Mouse (Mus musculus) kidney, adult 18-20 months (tissue): ENCODE results near the gene Blmh.
A peak's percentile ranks its signal among the peaks of the same experiment; 100 is the strongest.

Experiments
- DNase-seq: peaks from one replicate; pipeline ENCODE4 v3.0.0; 2021

Blmh gene

DNA sequence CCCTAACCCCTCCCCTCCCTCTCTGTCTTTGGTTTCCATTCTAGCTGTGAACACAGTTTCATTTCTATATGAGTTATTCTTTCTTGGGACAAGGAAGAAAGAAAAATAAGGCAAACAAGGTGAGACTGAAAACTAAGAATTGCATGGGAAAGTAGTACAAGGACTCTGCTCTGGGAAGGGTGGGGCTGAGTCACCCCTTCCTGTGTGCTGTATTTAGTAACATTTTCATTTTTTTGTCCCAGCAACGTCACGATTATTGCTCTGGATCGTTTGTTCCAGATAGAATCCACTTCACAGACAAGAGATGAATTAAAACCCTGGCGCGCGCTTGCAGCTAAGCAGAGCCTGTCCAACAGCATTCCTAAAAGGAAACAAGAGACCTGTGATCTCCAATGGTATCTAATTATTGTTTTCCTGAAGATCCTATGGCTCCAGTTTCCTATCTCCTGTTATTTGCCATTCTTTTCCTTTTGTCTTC, at the start of gene Blmh:
Gene Blmh, plus strand, starts transcription at position 51 of the 478 bp plus-strand sequence.
- no peak for DNase-seq

DNA sequence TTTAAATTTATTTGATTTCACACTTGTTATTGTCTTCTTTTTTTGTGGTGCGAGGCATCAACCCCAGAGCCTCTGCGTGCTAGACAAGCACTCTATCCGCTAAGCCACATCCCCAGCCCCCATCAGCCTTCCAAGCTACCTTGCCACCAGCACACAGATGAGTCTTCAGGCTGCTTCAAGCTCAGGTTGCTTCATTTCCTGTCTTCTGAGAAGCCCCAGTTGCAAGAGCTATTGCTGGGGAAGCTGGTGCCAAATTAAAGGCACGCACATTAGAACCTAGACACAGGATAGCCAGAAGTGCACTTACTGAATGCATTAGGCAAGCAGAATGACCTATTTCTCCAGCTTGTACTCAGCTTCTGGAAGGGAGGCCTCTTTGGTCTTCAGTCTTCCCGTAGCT, 44.8 kb upstream of the Blmh start:
- DNase-seq: no peak

DNA sequence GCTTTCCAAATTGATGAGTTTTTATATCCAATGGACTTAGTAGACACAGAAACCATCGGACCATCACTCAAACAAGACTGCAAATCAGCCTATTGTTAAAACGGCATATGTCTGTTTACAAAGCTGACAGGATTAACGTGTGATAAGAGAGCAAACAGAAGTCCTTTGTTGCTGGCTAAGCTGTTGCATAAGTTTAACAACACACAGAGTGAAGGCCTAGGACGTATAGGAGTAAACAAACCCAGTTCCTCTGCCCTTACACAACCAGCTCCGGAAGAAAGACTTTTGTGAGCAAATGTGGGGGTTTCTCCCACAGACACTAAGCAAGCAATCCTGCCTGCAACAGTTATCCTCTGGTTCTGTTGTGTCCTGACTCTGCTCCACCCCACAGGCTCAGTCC, 40.2 kb upstream of the Blmh start:
- DNase-seq: no peak

- peak; percentile 64 for DNase-seq
These were observed 35.1 kb upstream of the Blmh start for GRCm38 (mm10) chr11:76889339-76890164.

DNA sequence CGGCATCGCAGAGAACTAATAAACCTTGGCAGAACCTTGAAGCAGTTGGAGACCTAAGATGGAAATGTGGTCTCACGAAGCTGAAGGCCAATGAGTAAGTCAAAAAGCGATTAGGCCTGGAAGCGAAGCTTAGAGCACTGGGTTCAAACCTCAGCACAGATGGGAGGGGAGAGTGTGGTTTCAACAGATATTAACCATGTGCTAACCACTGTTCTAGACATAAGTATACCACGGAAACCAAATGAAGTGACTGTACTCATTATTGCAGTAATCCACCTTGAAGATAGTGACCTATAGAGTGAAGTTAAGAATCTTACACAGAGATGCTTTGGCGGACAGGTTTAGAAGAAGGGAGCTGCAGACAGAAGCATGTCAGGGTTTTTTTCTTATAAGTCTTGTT, 33.4 kb upstream of the Blmh start:
- DNase-seq: no peak

GRCm38 (mm10) chr11:76891738-76892349, 32.8 kb upstream of the Blmh start:
- DNase-seq: no peak

DNA sequence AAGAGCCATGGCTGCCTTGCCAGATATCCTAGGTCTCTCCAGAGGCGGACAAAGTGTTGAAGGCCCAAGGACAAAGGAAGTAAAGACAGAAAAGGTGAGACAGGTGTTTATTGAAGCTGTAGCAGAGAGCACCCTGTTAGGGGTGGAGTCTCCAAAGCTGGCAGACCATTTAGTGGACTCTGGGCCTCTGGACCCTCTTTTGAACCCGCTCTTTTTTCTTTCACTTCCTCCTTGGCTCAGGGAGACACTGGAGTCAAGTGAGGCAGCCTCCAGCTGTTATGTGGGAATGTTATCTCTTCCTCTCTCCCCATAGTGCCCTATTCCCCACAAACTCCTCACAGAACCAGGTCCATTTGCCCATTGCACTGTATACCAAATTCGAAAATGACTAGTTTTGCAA, 31.6 kb upstream of the Blmh start:
- no peak for DNase-seq

DNA sequence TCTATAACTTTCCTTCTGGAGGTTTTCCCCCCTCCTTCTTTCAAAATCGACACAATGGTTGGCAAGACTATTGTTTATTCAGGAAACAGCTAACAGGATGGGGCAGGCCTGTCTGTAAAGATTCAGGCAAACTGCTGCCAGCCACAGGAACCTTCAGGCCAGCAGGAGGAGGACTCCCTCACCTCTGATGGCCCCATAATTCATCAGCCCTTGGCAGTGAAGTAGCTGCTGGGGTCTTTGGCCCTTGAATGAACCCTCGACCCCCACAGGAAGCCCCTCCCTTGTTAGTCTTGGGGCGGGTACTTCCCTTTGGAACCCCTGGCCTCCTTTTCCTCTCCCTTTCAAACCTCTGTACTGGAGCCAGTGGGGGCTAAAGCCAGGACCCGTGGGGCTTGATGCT, 31.0 kb upstream of the Blmh start:
- DNase-seq: peak; percentile 58

DNA sequence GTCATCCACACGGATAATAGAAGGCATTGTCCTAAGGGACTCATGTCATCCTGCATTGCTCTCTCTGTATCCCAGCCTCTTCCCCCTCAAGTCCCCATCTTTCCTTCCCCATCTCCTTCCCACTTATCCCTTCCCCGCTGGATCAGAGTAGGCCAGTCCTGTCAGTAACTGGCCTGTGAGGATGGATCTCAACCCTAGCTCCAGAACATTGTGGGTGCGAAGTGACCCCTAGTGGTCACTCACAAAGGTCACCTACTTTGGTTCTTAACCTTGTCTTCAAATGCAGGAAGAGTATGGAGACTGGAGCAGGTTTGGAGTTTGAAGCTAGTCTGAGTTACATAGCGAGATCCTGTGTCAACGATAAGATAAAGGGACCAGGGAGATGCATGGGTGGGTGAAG, 30.4 kb upstream of the Blmh start:
- DNase-seq: peak; percentile 69

DNA sequence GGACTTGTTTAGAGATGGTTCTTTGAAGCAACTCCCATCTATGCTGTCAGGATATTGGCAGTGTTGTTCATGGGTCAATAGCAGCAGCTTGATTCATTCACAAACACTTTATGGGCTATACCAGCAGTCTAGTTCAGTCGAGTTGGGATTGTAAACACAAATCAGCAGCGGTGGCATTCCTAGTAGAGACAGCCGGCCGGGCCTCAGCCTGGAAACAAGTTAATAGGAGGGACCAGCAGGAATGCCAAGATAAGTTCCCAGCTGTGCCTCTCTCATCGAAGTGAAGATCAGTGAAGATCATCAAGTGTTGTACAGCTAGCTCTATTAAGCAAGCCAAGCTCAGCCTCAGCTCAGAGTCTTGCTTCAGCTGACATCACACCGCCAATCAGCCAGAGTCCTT, 28.2 kb upstream of the Blmh start:
- no peak for DNase-seq

GRCm38 (mm10) chr11:76897126-76897525, 27.5 kb upstream of the Blmh start:
- DNase-seq: no peak

DNA sequence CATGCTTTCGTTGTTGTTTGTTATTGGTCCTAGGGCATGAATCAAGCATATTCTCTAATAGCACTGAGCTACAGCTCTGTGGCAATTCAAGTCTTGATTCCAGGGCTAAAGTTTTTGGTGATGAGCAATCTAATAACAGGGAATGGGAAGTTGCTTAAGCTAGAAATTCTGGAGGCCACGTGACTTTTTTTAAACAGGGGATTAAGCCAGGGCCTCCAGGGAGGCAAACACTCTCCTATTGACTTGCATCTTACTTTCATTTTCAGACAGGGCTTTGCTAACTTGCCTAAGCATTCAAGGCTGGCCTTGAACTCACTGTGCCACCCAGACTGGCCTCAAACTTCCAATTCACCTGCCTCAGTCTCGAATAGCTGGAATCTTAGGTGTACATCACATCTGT, 26.7 kb upstream of the Blmh start:
- DNase-seq: no peak

- no peak for DNase-seq
These were observed 25.9 kb upstream of the Blmh start for GRCm38 (mm10) chr11:76898751-76899150.

DNA sequence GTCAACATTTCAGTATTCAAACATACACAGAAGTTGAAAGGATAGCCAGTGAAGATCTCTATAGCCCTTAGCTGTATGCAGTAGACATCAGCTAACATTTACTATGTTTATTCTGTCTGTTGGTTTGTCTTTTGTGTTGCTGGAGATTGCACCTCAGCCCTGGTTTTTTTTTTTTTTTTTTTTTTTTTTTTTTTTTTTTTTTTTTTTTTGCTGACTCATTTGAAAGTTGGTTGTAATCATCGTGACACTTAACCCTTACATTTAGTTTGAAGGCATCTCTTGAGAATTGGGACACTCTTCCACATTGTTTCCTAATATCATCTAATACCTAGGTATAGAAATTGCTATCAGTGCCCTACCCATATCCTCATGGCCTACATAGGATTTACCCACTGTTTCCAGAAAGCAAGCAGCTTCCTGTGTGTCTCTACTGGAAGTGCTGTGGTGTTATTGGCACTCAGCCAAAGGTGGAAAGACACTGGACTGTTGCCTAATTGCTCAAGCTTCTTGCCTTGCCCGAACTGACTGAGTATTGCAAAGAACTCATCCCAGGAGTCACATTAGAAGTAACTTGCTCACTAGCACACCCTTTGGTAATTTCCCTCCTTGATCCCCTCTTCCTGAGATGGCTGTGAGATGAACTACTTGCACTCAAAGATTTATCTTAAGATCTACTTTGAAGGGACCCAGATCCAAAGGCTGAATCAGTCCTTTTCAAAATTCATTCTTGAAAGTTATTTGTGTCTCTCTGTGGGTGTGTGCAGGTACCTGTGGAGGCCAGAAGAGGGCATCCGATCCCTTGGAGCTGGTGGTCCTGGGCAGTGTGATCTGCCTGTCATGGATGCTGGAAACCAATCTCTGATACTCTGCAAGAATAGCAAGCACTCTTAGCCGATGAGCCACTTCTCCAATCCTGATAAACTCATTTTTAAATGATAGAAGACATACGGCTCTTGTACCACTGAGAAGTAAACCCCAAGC, 24.6 kb upstream of the Blmh start:
- peak; percentile 55 for DNase-seq

GRCm38 (mm10) chr11:76901579-76902361, 22.8 kb upstream of the Blmh start, which contains the start of gene Tmigd1:
Gene Tmigd1, plus strand, starts transcription at chr11:76902159.
- no peak for DNase-seq

DNA sequence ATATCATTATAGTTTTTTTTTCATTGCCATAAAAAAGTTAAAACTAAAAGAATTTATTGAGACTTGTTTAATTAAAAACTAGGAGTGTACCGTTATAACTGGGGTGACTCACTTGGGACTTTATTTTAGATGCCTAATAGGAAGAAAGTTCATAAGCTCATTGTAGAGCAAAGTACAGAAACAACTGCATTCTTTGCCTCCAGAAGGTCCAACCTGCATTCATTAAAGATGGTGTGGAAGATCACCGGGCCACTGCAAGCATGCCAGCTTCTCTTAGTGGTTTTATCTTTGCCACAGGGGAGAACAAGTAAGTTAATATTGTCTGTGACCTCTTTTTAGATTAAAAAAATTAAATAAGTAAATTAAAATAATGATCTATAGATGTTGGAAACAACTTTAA, 20.3 kb upstream of the Blmh start:
- no peak for DNase-seq

DNA sequence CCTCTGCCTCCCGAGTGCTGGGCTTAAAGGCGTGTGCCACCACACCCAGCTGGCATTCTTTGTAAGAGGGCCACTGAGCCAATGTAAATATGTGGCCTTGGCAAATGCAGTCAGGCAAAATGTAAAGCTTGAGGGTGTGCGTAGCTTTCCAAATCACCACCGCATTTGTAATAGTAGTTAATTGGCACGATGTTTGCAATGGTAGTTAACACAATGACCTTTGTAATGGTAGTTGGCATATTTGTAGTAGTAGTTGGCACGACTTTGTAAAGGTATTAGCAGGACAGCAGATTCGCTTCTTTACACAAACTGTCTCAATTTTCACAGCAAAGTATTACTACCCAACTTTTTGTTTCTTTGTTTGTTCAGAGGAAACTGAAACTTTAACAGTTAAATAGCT, 16.0 kb upstream of the Blmh start:
- no peak for DNase-seq

GRCm38 (mm10) chr11:76911325-76912054, 13.1 kb upstream of the Blmh start:
- peak; percentile 61 for DNase-seq

DNA sequence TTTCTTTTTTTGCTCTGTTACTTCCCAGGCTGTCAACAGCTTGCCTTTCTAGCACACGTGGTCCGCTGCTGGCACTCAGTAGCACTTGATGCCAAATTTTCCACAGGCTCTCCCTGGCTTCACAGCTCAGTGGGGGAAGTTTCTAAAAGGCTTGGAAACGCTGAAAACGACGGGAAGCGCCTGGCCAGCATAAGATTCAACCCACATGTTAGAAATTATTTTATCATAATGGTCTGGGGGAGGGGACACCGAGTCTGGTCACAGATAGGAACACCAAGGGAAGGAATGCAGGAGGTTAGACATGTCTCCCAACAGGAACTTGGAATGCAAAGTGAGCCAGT, 12.6 kb upstream of the Blmh start:
- peak; percentile 67 for DNase-seq

GRCm38 (mm10) chr11:76914366-76914765, 10.2 kb upstream of the Blmh start:
- no peak for DNase-seq

GRCm38 (mm10) chr11:76916539-76917229, 7.9 kb upstream of the Blmh start:
- no peak for DNase-seq
